Mouse (Mus musculus) forebrain, embryonic 14.5 days (tissue): ENCODE results near the gene Gzf1. TPM values are rescaled to one million over a fixed set of nuclear protein-coding genes. Genes with fewer than 3 reads are reported as not detected.

Experiments
- ATAC-seq: fragments of 200-750 bp; cut with Nextera tagmentation; 2 replicates; pipeline ENCODE4 v1.8.0; 2017; ENCODE audit warnings: mild to moderate bottlenecking, moderate library complexity
- DNase-seq: peaks from one replicate; pipeline ENCODE4 v3.0.0-alpha.2; 2015; ENCODE audit warnings: low spot score
- H3K27ac ChIP-seq: fragments of 300-500 bp; sonication (generic); 2 replicates; pipeline ENCODE4 v1.5.1; 2014; ENCODE audit warnings: low read depth, mild to moderate bottlenecking, control low read depth, low read length, moderate library complexity
- H3K27me3 ChIP-seq: fragments of 300-500 bp; sonication (generic); replicated peaks from 2 replicates; pipeline ENCODE4 v1.6.1; 2014; ENCODE audit warnings: low read length, control low read depth, mixed read lengths; ENCODE audit not compliant: control insufficient read depth, insufficient read depth
- H3K36me3 ChIP-seq: fragments of 300-500 bp; sonication (generic); 2 replicates; pipeline ENCODE4 v1.6.1; 2014; ENCODE audit warnings: low read length, control low read depth; ENCODE audit not compliant: control insufficient read depth, insufficient read depth
- H3K4me1 ChIP-seq: fragments of 300-500 bp; sonication (generic); 2 replicates; pipeline ENCODE4 v1.6.1; 2014; ENCODE audit warnings: antibody characterized with exemption, low read length, control low read depth; ENCODE audit not compliant: control insufficient read depth, insufficient read depth
- H3K4me2 ChIP-seq: fragments of 300-500 bp; sonication (generic); 2 replicates; pipeline ENCODE4 v1.6.1; 2014; ENCODE audit warnings: mild to moderate bottlenecking, control low read depth, low read length
- H3K4me3 ChIP-seq: fragments of 300-500 bp; sonication (generic); 2 replicates; pipeline ENCODE4 v1.5.1; 2014; ENCODE audit warnings: low read depth, low read length, control low read depth
- H3K9ac ChIP-seq: fragments of 300-500 bp; sonication (generic); 2 replicates; pipeline ENCODE4 v1.6.1; 2014; ENCODE audit warnings: mild to moderate bottlenecking, low read length, control low read depth, moderate library complexity
- H3K9me3 ChIP-seq: fragments of 300-500 bp; sonication (generic); replicated peaks from 2 replicates; pipeline ENCODE4 v1.6.1; 2016; ENCODE audit warnings: low read length, control low read depth, mixed read lengths; ENCODE audit not compliant: control insufficient read depth
- WGBS: fragments of 180-500 bp; shearing (Covaris S2); extraction: QIAGEN DNeasy Blood & Tissue Kit; methylation state at CpG from one replicate; pipeline ENCODE4 v1.1.7; 2014; 5-methylcytosine and 5-hydroxymethylcytosine counted together
- polyA plus RNA-seq: library from polyadenylated mRNA; unstranded; fragments of >200 nt; fragmentation: Nextera tagmentation; extraction: Ambion mirVana; gene quantifications from 2 replicates; pipeline ENCODE4 v1.2.1, GENCODE M21; 2014

Gene Gzf1
- polyA plus RNA-seq, 1 experiment from 2014 or later = 21.1 TPM

- DNase-seq (no peak), ATAC-seq (peak; percentile 10; the same call in 1 of the 2 replicates)
- Histone ChIP-seq H3K9ac (no peak overlapping the region), H3K27me3 (no peaks in the 10 kb centered on the region), H3K4me2 (no peak overlapping the region), H3K4me3 (no peak overlapping the region), H3K27ac (no peak overlapping the region), H3K4me1 (no peaks in the 10 kb centered on the region), H3K36me3 (peaks cover 84% of the 10 kb centered on the region), H3K9me3 (no peaks in the 10 kb centered on the region)
- WGBS = 94% methylated on average over 6 of the region's 6 CpGs
These were observed 8.8 kb downstream of the Gzf1 start for GRCm38 (mm10) chr2:148689444-148690140.

DNA sequence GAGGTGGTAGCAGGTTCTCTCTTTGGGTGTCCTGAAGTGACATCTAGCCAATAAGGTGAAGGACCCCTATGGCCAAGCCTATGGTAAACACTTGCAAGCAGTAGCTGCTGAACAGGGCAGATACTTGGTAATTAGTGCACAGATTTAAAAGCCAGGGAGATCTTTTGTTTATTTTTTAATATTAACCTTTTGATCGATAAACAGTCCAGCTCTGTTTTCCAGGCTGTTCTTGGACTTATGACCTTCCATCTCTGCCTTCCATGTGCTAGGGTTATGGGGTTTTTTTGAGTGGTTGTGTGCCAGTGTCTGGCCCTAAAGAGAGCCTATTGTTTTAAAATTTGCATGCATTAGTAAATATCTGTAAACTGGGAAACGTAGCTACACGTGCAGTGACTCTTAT lies 9.5 kb downstream of the Gzf1 start:
- Histone ChIP-seq H3K4me3 (no peak overlapping the region), H3K27ac (no peak overlapping the region), H3K27me3 (no peaks in the 10 kb centered on the region), H3K4me2 (no peak overlapping the region), H3K4me1 (no peaks in the 10 kb centered on the region), H3K9me3 (no peaks in the 10 kb centered on the region), H3K9ac (no peak overlapping the region), H3K36me3 (peaks cover 84% of the 10 kb centered on the region)
- 96% methylated on average over 3 of the region's 3 CpGs for WGBS
- DNase-seq (no peak), ATAC-seq (no peak)

DNA sequence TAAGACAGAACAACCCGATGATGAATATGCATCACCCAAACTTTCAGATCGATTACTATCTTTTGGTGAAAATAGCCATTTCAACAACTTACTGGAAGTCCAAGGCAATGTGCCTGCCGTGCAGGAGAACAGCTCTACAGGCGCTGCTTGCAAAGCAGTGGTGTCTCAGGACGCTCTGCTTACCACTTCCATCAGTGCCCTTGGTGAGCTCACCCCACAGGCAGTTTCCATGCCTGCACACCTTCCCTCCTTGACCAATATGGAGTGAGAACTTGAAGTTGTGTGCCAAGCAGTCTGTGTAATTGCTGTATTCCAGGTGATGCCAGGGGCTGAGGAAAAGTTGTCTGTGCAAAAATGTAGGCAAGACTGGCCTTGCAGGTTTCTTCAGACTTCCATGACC lies 10.0 kb downstream of the Gzf1 start:
- DNase-seq = no peak
- H3K9ac ChIP-seq = no peak overlapping the region
- H3K27ac ChIP-seq = no peak overlapping the region
- peaks cover 85% of the 10 kb centered on the region for H3K36me3 ChIP-seq
- 95% methylated on average over 5 of the region's 5 CpGs for WGBS
- no peaks in the 10 kb centered on the region for H3K9me3 ChIP-seq
- H3K4me3 ChIP-seq = no peak overlapping the region
- no peaks in the 10 kb centered on the region for H3K4me1 ChIP-seq
- no peaks in the 10 kb centered on the region for H3K27me3 ChIP-seq
- no peak overlapping the region for H3K4me2 ChIP-seq
- no peak for ATAC-seq

- peaks cover 60% of the 10 kb centered on the region for H3K36me3 ChIP-seq
- ATAC-seq = no peak
- WGBS = 82% methylated on average over 5 of the region's 5 CpGs
These were observed 17.7 kb downstream of the Gzf1 start for GRCm38 (mm10) chr2:148698571-148698970.

DNA sequence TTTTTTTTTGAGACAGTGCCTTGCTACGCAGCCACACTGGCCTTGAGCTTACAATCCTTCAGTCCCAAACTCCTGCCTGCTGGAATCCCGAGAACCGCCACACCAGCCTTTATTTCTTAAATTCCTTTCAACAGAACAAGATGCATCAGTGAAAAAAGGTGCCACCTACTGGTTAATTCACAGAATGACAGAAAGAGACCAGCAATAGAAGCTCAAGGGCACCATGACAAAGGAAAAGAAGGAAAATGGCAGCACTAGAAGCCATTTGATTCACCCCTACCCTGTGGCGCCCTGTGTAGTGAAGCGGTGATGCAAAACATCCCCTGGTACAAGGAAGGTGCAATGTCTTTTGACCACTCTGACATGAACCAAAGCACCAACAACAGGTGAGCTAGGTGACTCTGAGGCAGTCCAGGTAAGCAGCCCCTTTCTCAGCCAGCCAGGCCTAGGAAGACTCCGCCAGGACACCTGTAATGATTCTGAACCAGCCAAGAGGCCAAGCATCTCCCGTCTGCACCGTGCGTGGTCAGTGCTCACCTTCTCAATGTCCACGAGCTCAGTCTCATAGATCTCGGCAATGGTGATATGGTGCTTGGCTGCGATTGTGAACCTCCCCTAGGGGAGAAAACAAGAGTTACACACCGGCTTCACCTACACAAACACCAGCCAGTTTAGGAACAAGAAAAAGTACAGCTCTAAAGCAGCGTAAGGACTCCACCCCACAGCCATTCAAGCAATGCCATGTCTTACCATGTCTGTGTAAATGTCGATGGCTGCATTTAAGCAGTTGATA lies 25.8 kb downstream of the Gzf1 start:
- Histone ChIP-seq H3K9me3 (no peaks in the 10 kb centered on the region), H3K36me3 (peaks cover 24% of the 10 kb centered on the region), H3K4me2 (no peak overlapping the region), H3K4me1 (no peaks in the 10 kb centered on the region), H3K27ac (no peak overlapping the region), H3K27me3 (no peaks in the 10 kb centered on the region), H3K9ac (no peak overlapping the region), H3K4me3 (no peak overlapping the region)
- DNase-seq (peak; percentile 77), ATAC-seq (peak; percentile 74)
- WGBS = 76% methylated on average over 15 of the region's 15 CpGs

More at GRCm38 (mm10) chr2:148698571-148698970, 17.7 kb downstream of the Gzf1 start:
- Histone ChIP-seq H3K27ac (no peak overlapping the region), H3K4me1 (no peaks in the 10 kb centered on the region), H3K4me3 (no peak overlapping the region), H3K27me3 (no peaks in the 10 kb centered on the region), H3K4me2 (no peak overlapping the region), H3K9me3 (no peaks in the 10 kb centered on the region), H3K9ac (no peak overlapping the region)
- DNase-seq = no peak

- Histone ChIP-seq H3K9me3 (no peaks in the 10 kb centered on the region), H3K27ac (no peak overlapping the region), H3K36me3 (peaks cover 25% of the 10 kb centered on the region), H3K9ac (no peak overlapping the region), H3K4me1 (no peaks in the 10 kb centered on the region), H3K4me2 (no peak overlapping the region), H3K4me3 (no peak overlapping the region), H3K27me3 (no peaks in the 10 kb centered on the region)
- WGBS = 35% methylated on average over 6 of the region's 6 CpGs
- DNase-seq (no peak), ATAC-seq (peak; percentile 32; the same call in 1 of the 2 replicates)
These were observed 26.3 kb downstream of the Gzf1 start for GRCm38 (mm10) chr2:148707202-148707530.

DNA sequence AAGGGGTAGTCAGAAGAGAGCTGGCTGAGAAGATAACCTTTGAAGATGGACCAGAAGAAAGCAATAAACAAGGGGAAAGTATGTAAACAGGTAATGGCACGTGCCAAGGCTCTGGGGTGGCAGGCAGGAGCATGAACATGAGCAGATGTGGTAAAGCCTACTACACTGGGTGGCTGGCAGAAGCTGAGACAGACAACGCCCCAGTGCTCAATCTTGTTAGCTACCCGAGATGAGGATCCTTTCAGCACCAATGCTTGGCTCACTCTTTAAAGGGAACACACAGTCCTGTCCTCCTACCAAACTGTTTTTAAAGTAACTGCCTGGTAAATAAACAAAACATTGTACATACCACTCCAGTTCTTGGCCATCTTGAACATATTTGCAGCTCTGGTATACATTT lies 31.5 kb downstream of the Gzf1 start:
- Histone ChIP-seq H3K9ac (no peak overlapping the region), H3K27ac (no peak overlapping the region), H3K27me3 (no peaks in the 10 kb centered on the region), H3K9me3 (no peaks in the 10 kb centered on the region), H3K36me3 (peaks cover 14% of the 10 kb centered on the region), H3K4me1 (no peaks in the 10 kb centered on the region), H3K4me3 (no peak overlapping the region), H3K4me2 (no peak overlapping the region)
- DNase-seq (no peak), ATAC-seq (no peak)
- WGBS = 84% methylated on average over 3 of the region's 3 CpGs

GRCm38 (mm10) chr2:148717072-148717471 lies 36.2 kb downstream of the Gzf1 start:
- Histone ChIP-seq H3K27me3 (no peaks in the 10 kb centered on the region), H3K4me2 (no peak overlapping the region), H3K9ac (no peak overlapping the region), H3K27ac (no peak overlapping the region), H3K4me1 (no peaks in the 10 kb centered on the region), H3K4me3 (no peak overlapping the region), H3K9me3 (no peaks in the 10 kb centered on the region), H3K36me3 (no peaks in the 10 kb centered on the region)
- ATAC-seq (no peak), DNase-seq (no peak)
- WGBS = 61% methylated on average over 2 of the region's 2 CpGs
